Mouse (Mus musculus) adrenal gland, postnatal 25 days (tissue): ENCODE results near the gene Btnl1. TPM values are rescaled to one million over a fixed set of nuclear protein-coding genes. Genes with fewer than 3 reads are reported as not detected.

ENCODE experiments used
- DNase-seq: peaks from one replicate; pipeline ENCODE4 v3.0.0; 2021; ENCODE audit warnings: mixed read lengths
- long read RNA-seq: library from polyadenylated mRNA; stranded (forward); transcript quantifications from one replicate; pipeline ENCODE4 v2.0.0, GENCODE M21; 2021
- total RNA-seq: library from RNA; stranded (reverse); gene quantifications from 2 replicates; pipeline ENCODE4 v1.2.3, GENCODE M21; 2021

Gene Btnl1
- total RNA-seq: not detected in 2 replicates
- long read RNA-seq: 0 reads

GRCm38 (mm10) chr17:34376847-34377246 lies at the start of gene Btnl1:
TSS of gene Btnl1 (plus strand) at chr17:34377132.
- no peak for DNase-seq

DNA sequence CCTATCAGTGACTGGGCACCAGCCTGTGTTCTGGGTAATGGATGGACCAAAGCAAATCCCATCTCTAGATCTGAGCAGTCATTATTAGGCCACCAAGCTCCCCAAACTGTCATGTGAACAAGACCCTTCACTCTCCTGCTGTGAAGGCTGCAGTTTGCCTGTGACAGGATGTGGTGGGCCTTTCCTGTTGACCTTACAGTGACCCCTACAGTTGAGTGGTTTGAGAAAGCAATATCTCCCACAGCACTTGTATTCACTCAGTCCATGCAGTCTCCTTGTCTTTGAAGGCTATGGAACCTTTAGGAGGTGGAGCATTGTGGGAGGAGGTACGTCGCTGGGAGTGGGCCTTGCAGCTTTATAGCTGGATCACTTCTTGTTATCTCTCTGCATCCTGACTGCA lies 47.1 kb upstream of the Btnl1 start:
- no peak for DNase-seq

DNA sequence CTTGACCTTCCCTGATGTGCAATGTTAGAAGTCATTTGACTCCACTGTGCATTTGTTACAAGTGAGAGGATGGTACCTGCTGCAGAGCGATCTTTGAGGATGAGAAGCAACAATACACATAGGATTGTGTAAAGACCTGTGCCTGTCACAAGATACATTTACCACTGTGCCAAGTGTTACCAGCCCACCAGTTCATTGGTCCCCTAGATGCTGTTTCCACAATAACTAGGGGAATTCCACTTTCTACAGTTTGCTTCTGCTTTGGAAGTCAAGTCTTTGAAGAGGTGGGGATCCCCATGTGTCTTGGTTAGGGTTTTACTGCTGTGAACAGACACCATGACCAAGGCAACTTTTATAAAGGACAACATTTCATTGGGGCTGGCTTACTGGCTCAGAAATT lies 45.7 kb upstream of the Btnl1 start:
- no peak for DNase-seq

DNA sequence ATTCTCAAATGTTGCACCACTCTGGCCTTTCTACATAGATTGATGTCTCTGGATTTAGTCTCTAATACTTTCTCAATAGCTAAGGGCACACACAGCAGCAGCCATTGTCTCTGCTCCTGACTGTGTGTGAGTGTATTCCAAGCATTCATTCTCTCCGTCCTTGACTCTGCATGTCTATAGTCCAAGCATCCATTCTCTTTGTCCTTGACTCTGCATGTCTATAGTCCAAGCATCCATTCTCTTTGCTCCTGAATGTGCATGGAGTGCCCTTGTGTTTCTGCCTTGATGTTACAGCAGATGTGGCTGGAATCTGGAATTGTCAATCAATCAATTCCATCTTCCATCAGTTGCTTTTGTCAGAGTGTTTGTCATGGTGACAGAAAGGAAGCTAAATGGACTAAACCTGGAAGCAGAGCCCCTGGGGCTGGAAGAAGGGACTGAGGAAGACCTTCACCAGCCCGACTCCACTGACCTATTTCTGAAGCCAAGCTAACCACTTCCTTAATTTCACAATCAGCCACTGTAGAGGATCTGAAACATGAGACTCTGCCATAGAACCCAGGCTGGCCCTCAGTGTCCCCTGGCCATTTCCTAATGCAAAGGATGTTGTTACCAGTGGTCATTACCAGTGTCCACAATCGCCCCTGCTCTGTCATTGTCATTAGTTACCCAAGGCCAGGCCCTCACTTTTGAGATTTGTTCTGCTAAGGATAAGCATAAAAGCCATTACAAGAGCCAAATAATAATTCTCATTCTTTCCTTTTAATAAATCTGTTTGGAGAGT lies 36.1 kb upstream of the Btnl1 start:
- DNase-seq: no peak

DNA sequence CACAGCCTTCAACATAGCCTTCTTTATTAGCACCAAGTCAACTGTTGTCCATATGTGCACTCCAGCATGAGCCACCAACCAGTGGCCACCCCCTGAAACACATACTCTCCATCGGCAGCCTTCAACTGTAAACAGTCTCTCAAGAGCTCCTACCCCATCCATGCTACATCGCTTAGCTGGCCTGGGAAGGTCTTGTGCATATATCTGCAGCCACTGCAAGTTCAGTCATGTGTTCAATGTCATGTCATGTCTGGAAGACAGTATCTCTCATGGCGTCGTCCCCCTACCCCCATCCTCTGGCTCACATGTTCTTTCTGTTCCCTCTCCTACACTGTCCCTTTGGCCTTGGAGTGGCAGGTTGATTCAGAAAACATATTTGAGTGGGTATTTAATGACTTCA lies 32.0 kb upstream of the Btnl1 start:
- no peak for DNase-seq

GRCm38 (mm10) chr17:34345486-34345885 lies 31.4 kb upstream of the Btnl1 start:
- no peak for DNase-seq

DNA sequence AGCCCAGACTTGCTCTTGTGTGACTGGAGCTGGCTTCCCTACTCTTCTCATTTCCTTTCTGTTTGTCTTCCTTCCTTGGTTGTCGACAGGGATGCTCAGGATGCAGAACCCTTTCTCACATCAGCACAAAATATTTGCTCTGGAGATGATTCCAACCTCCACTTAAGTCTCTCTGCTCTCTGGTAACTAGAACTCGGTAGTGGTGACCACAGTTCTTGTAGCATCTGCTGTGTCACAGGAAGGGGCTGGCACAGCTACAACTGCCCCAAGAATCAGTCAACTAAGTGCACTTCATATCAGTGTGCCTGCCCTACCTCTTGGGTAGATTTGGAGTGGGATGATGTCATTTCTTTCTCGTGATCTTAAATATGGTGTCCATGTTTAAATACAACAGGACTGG lies 30.9 kb upstream of the Btnl1 start:
- DNase-seq: no peak

- DNase-seq: peak; percentile 14
These were observed 29.2 kb upstream of the Btnl1 start for GRCm38 (mm10) chr17:34347606-34348308.

DNA sequence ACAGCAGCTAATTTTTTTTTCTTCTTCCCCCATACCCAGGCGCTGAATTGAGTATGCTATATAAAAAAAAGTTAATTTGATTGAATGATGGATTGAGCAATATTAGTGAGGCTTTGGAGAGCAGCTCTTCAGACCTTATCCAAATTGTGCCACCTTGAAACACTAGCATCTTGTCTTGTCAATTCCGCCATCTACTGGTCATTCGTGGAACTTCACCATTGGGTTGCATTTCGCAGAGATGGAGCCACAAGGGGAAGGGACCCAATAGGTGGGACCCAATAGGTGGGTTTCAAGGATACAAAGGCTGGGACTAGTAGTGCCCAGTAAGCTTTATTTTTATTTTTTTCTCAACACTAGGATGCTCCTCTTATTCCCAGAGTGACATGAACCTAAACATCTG lies 27.5 kb upstream of the Btnl1 start:
- DNase-seq: peak; percentile 62

- DNase-seq: no peak
These were observed 22.4 kb upstream of the Btnl1 start, which contains the start of gene Btnl2 for GRCm38 (mm10) chr17:34354539-34354938. TSS of gene Btnl2 (plus strand) at chr17:34354822.

DNA sequence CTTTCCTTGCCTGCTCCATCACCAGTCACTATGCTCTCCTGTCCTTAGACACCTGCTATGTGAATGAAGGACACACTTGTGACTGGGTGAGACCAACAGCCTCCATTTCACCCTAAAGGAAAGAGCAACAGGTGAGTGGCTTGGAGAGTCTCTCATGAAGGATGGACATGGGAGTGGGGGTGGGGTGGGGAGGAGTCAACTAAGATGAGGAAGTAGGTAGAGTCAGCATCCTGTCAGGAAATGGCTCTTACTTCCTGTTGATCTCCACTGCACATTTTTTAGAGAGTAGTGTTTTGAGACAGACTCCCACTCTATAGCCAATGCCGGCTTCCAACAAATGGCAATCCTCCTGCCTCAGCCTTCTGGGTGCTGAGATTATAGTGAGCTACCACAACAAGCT lies 22.0 kb upstream of the Btnl1 start:
- no peak for DNase-seq

DNA sequence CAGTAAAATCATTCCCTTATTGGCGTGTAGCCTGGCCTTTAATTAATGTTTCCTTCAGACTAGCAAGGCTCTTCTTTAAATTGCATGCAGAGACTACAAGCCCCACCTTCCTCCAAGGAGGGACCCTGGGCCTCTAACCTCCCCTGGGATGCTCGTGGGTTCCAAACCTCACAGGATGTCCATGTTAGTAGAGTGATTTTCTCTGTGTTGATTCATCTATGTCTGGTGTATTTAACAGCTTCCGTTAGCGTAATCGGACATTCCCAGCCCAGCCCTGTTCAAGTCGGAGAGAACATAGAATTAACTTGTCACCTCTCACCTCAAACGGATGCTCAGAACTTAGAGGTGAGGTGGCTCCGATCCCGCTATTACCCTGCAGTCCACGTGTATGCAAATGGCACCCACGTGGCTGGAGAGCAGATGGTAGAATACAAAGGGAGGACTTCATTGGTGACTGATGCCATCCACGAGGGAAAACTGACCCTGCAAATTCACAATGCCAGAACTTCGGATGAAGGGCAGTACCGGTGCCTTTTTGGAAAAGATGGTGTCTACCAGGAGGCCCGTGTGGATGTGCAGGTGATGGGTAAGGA lies 13.9 kb upstream of the Btnl1 start:
- DNase-seq: no peak

GRCm38 (mm10) chr17:34363676-34364310 lies 13.1 kb upstream of the Btnl1 start:
- DNase-seq: no peak

GRCm38 (mm10) chr17:34365031-34365430 lies 11.9 kb upstream of the Btnl1 start:
- DNase-seq: no peak

- DNase-seq: no peak
These were observed 6.4 kb upstream of the Btnl1 start for GRCm38 (mm10) chr17:34370563-34370962.

DNA sequence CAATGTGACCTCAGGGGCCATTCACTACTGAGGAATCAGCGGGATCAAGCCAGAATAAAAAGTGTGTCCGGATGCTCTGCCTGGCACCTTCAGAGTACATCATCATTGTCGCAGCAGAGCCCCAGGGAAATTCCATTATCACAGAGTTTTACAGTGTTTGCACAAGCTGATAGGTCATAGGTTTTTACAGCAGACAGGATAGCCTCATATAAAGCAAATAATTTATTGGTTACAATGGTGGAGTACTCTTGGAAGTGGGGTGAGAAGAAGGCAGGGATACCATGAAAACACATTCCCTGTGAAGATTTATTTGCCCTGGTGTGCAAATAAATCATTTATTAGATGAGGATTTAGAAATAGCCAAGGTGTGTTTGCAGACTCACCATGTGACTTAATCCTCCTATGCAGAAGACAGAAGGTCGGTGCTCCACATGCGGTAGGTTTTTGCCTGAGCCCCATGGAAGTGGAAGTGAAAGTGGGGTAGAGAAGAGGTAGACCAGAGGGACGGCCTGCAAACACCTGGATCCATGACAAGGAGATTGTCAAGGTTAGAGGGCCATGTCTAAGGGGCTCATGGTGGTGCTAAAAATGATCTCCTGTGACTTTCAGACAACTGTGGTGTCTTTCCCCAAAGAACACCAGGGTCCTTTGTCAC lies 3.8 kb upstream of the Btnl1 start:
- DNase-seq: no peak

DNA sequence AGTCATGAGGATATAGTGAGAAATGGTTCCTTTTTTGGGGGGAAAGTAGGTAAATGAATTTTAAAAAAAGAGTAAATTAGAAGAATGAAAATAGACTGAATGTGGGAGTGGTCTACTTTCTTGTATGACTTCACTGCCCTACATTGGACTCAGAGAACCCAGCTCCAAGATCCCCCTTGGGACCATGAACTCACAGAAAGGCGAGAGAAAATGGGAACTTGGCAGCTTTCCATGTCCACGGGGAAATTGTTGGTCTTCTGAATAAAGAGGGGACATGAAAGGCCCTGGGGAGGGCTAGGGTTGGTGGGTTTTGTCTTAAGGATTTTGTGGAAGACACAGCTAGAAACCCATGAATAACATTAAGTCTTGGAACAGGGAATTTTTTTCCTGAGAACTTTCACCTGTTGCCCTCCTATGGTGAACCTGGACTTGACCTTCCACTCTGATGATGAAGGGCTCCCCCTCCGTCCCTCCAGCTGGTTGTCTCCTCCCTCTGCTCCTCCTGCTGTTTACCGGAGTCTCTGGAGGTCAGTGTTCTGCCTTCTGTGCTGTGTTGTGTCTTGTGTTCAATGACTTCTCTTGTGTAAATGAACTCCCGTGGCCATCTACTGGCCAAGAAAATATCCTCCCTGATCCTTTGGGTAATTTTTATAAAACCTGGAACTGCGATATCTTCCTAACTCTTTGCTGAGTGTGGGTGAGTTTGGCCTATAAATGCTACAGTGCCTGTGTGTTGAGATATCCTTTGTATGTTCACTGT lies 698 bp downstream of the Btnl1 start:
- DNase-seq: no peak

GRCm38 (mm10) chr17:34378716-34379115 lies 1.8 kb downstream of the Btnl1 start:
- DNase-seq: no peak

DNA sequence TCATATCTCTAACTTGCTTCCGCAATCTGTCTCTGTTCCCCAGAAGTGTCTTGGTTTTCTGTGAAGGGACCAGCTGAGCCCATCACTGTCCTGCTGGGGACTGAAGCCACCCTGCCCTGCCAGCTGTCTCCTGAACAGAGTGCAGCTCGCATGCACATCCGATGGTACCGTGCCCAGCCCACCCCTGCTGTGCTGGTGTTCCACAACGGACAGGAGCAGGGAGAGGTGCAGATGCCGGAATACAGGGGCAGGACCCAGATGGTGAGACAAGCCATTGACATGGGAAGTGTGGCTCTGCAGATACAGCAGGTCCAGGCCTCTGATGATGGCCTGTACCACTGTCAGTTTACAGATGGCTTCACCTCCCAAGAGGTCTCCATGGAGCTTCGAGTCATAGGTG lies 2.5 kb downstream of the Btnl1 start:
- DNase-seq: no peak

DNA sequence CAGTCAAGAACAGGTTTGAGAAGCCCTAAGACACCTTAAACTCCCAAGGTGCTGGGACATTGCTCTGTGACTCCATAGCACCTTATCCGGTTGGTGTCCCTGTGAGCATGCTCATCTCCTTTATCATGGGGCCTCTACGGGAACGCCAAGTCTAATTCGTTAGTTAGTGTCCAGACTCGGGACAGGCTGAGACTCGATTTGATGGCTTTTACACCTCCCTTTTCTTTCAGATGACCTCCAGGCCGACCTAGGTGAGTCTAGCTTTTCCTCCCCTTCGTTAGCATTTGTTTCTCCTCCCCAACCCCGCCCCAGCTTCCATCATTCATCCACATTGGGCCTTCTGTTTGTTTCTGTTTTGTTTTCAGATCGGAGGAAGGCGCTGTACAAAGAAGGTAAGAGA lies 4.9 kb downstream of the Btnl1 start:
- no peak for DNase-seq

DNA sequence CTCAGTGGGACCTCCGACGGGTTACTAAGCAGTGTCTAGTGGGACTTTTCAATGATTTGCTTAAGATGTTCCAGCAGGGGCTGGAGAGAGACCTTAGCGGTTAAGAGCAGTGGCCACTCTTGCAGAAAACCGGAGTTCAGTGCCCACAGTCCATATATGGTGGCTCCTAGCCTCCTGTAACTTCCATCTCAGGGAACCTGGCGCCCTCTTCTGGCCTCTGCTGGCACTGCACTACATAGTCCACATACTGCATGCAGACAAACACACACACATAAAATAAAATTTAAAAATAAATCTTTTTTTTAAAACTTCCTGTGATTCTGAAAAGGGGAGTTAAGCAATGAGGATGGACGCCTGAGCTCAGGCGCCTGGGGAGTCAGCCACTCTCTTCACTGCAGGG lies 6.3 kb downstream of the Btnl1 start:
- no peak for DNase-seq

DNA sequence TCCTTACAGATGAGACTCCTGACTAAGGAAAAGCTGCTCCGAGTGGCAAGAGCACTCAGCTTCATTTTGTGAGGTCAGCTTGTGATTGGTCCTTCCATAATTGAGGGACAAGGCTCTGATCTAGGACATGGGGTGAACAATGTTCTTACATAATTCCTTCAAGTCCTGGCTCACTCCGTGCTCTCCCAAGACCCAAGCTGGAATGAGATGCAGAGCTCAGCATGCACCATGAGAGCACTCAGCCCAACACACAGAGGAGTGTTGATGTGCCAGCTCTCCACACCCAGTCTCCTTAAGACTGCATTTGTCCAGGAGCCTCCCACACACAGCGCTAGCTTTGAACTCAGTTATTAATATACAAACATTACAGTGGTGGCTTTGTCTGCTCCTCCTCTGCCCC lies 7.8 kb downstream of the Btnl1 start:
- no peak for DNase-seq
